Mouse (Mus musculus): ENCODE measurements around the gene Apold1. TPM values are rescaled to one million over a fixed set of nuclear protein-coding genes. Genes with fewer than 3 reads are reported as not detected.

Apold1 gene
- polyA plus RNA-seq, 1 experiment: 0.05 TPM

DNA sequence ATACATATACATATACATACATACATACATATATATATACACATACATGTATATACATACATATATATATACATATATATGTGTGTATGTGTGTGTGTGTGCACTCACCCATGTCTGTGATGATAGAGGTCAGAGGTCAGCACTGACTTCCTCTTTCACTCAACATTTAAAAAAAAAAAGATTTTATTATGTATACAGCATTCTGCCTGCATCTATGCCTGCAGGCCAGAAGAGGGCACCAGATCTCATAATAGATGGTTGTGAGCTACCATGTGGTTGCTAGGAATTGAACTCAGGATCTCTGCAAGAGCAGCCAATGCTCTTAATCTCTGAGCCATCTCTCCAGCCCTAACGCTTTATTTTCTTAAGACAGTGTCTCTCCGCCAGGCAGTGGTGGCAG lies 15.4 kb downstream of the Apold1 start:
- no peak for TF ChIP-seq CEBPB (IDR thresholded peaks at IDR 0.05; ENCODE audit: low read depth)
- TF ChIP-seq FOSL1 (IDR thresholded peaks at IDR 0.05; ENCODE audit: insufficient read depth, low read length, poor library complexity, severe bottlenecking): no peak
- TF ChIP-seq MYOD1 (IDR thresholded peaks at IDR 0.05; ENCODE audit: control insufficient read depth, insufficient read length, low read depth): no peak
- TF ChIP-seq CTCF (IDR thresholded peaks at IDR 0.05; ENCODE audit: control insufficient read depth, insufficient read depth, insufficient read length): no peak
- no peak for TF ChIP-seq MAX (IDR thresholded peaks at IDR 0.05)
- TF ChIP-seq MYOG (IDR thresholded peaks at IDR 0.05; ENCODE audit: control insufficient read depth, extremely low read depth, insufficient read length): no peak
- TF ChIP-seq USF1 (IDR thresholded peaks at IDR 0.05; ENCODE audit: low read depth): no peak
- Histone ChIP-seq H3K4me3 (ENCODE audit: insufficient read depth, poor library complexity, severe bottlenecking) (no peak overlapping the region), H3ac (ENCODE audit: control insufficient read depth, insufficient read length, low read depth) (no peak overlapping the region), H3K79me3 (ENCODE audit: low read depth) (no peaks in the 10 kb centered on the region), H3K36me3 (ENCODE audit: control insufficient read depth, insufficient read depth) (no peaks in the 10 kb centered on the region), H3K27me3 (ENCODE audit: control insufficient read depth, insufficient read depth, insufficient read length) (no peaks in the 10 kb centered on the region), H3K79me2 (ENCODE audit: control insufficient read depth, insufficient read depth) (no peaks in the 10 kb centered on the region)

DNA sequence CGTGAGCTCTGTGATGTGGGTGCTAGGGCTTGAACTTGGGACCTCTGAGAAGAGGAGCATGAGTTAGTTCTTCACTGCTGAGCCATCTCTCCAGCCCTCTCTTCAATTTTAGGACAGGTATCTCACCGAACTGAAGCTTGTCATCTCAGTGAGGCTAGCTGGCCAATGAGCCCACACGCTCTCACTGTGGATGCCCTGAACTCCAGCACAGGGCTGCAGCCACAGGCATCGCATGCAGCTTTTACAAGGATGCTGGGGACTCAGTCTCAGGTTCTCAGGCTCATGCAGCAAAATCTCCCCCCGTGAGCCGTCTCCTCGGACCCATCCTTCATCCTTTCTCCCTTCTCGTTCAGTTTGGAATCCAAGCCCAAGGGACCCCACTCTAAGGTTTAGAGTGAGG lies 16.6 kb downstream of the Apold1 start:
- Histone ChIP-seq H3K27me3 (ENCODE audit: control insufficient read depth, insufficient read depth, insufficient read length) (no peaks in the 10 kb centered on the region), H3K4me3 (ENCODE audit: insufficient read depth, poor library complexity, severe bottlenecking) (no peak overlapping the region), H3K79me3 (ENCODE audit: low read depth) (no peaks in the 10 kb centered on the region), H3ac (ENCODE audit: control insufficient read depth, insufficient read length, low read depth) (no peak overlapping the region), H3K36me3 (ENCODE audit: control insufficient read depth, insufficient read depth) (no peaks in the 10 kb centered on the region), H3K79me2 (ENCODE audit: control insufficient read depth, insufficient read depth) (no peaks in the 10 kb centered on the region)
- TF ChIP-seq FOSL1 (IDR thresholded peaks at IDR 0.05; ENCODE audit: insufficient read depth, low read length, poor library complexity, severe bottlenecking): no peak
- no peak for TF ChIP-seq CEBPB (IDR thresholded peaks at IDR 0.05; ENCODE audit: low read depth)
- TF ChIP-seq MYOD1 (IDR thresholded peaks at IDR 0.05; ENCODE audit: control insufficient read depth, insufficient read length, low read depth): no peak
- no peak for TF ChIP-seq USF1 (IDR thresholded peaks at IDR 0.05; ENCODE audit: low read depth)
- no peak for TF ChIP-seq CTCF (IDR thresholded peaks at IDR 0.05; ENCODE audit: control insufficient read depth, insufficient read depth, insufficient read length)
- TF ChIP-seq MAX (IDR thresholded peaks at IDR 0.05): no peak
- no peak for TF ChIP-seq MYOG (IDR thresholded peaks at IDR 0.05; ENCODE audit: control insufficient read depth, extremely low read depth, insufficient read length)

DNA sequence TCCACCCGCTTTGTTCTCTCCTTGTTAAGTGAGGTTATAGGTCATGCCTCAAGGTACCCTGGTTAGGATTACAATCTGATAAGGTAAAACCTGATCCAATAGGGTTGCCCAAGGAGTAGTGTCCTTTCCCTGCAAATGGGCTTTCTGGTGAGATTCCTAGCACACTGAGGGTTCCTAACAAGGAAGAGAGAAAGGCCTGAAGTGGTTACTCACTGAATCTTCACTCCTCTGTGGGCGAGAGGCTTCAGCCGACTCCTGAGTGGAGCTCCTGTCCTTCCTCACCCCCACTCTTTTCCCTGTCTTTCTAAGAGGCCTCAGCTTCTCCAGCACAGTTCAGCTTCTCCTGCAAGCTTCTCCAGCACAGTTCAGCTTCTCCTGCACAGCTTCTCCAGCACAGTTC lies 17.3 kb downstream of the Apold1 start:
- H3ac ChIP-seq (ENCODE audit: control insufficient read depth, insufficient read length, low read depth): peak overlapping the region; percentile 30
- TF ChIP-seq CTCF (IDR thresholded peaks at IDR 0.05; ENCODE audit: control insufficient read depth, insufficient read depth, insufficient read length) (no peak), MAX (IDR thresholded peaks at IDR 0.05) (no peak), USF1 (IDR thresholded peaks at IDR 0.05; ENCODE audit: low read depth) (no peak), MYOG (IDR thresholded peaks at IDR 0.05; ENCODE audit: control insufficient read depth, extremely low read depth, insufficient read length) (no peak), FOSL1 (IDR thresholded peaks at IDR 0.05; ENCODE audit: insufficient read depth, low read length, poor library complexity, severe bottlenecking) (no peak), MYOD1 (IDR thresholded peaks at IDR 0.05; ENCODE audit: control insufficient read depth, insufficient read length, low read depth) (no peak), CEBPB (IDR thresholded peaks at IDR 0.05; ENCODE audit: low read depth) (no peak)
- H3K27me3 ChIP-seq (ENCODE audit: control insufficient read depth, insufficient read depth, insufficient read length): no peaks in the 10 kb centered on the region
- no peaks in the 10 kb centered on the region for H3K79me3 ChIP-seq (ENCODE audit: low read depth)
- H3K4me3 ChIP-seq (ENCODE audit: insufficient read depth, poor library complexity, severe bottlenecking): no peak overlapping the region
- H3K79me2 ChIP-seq (ENCODE audit: control insufficient read depth, insufficient read depth): no peaks in the 10 kb centered on the region
- no peaks in the 10 kb centered on the region for H3K36me3 ChIP-seq (ENCODE audit: control insufficient read depth, insufficient read depth)

DNA sequence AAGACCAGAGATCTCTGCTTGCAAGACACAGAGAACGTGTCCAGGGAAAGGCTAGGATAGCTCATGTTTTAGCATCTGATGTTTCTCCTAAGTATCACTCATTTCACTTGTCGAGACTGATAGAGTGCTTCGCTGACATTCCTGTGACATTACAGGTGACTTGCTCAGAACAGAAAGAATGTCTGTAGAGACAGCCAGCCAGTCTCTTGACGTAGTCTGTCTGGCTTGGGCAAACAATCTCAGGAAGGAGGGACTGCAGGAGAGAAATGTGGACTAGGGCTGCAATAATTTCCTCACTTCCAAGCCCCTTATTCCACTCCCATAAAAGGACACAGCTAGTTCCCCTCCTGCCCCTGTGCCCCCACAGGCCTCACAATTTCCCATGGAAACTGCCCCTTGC lies 18.8 kb downstream of the Apold1 start:
- no peak overlapping the region for H3ac ChIP-seq (ENCODE audit: control insufficient read depth, insufficient read length, low read depth)
- no peaks in the 10 kb centered on the region for H3K79me3 ChIP-seq (ENCODE audit: low read depth)
- H3K36me3 ChIP-seq (ENCODE audit: control insufficient read depth, insufficient read depth): no peaks in the 10 kb centered on the region
- no peaks in the 10 kb centered on the region for H3K27me3 ChIP-seq (ENCODE audit: control insufficient read depth, insufficient read depth, insufficient read length)
- H3K4me3 ChIP-seq (ENCODE audit: insufficient read depth, poor library complexity, severe bottlenecking): no peak overlapping the region
- no peaks in the 10 kb centered on the region for H3K79me2 ChIP-seq (ENCODE audit: control insufficient read depth, insufficient read depth)
- TF ChIP-seq CTCF (IDR thresholded peaks at IDR 0.05; ENCODE audit: control insufficient read depth, insufficient read depth, insufficient read length) (no peak), FOSL1 (IDR thresholded peaks at IDR 0.05; ENCODE audit: insufficient read depth, low read length, poor library complexity, severe bottlenecking) (no peak), MYOD1 (IDR thresholded peaks at IDR 0.05; ENCODE audit: control insufficient read depth, insufficient read length, low read depth) (no peak), MYOG (IDR thresholded peaks at IDR 0.05; ENCODE audit: control insufficient read depth, extremely low read depth, insufficient read length) (no peak), CEBPB (IDR thresholded peaks at IDR 0.05; ENCODE audit: low read depth) (no peak), USF1 (IDR thresholded peaks at IDR 0.05; ENCODE audit: low read depth) (no peak), MAX (IDR thresholded peaks at IDR 0.05) (no peak)

DNA sequence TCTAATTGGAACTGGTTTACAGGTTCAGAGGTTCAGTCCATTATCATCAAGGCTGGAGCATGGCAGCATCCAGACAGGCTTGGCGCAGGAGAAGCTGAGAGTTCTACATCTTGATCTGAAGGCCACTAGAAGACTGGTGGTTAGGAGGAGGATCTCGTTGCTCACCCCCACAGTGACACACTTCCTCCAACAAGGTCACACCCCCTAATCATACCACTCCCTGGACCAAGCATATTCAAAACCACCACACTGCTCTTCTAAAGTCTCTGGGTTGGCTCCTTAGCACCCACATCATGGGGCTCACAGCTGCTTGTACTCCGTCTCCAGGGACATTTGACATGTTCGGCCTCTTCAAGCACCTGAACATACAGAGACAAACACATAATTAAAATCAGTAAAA lies 20.5 kb downstream of the Apold1 start:
- H3K4me3 ChIP-seq (ENCODE audit: insufficient read depth, poor library complexity, severe bottlenecking): no peak overlapping the region
- no peak overlapping the region for H3ac ChIP-seq (ENCODE audit: control insufficient read depth, insufficient read length, low read depth)
- H3K79me2 ChIP-seq (ENCODE audit: control insufficient read depth, insufficient read depth): no peaks in the 10 kb centered on the region
- H3K27me3 ChIP-seq (ENCODE audit: control insufficient read depth, insufficient read depth, insufficient read length): no peaks in the 10 kb centered on the region
- H3K79me3 ChIP-seq (ENCODE audit: low read depth): no peaks in the 10 kb centered on the region
- TF ChIP-seq CTCF (IDR thresholded peaks at IDR 0.05; ENCODE audit: control insufficient read depth, insufficient read depth, insufficient read length) (no peak), MAX (IDR thresholded peaks at IDR 0.05) (no peak), FOSL1 (IDR thresholded peaks at IDR 0.05; ENCODE audit: insufficient read depth, low read length, poor library complexity, severe bottlenecking) (no peak), MYOG (IDR thresholded peaks at IDR 0.05; ENCODE audit: control insufficient read depth, extremely low read depth, insufficient read length) (no peak), MYOD1 (IDR thresholded peaks at IDR 0.05; ENCODE audit: control insufficient read depth, insufficient read length, low read depth) (no peak), CEBPB (IDR thresholded peaks at IDR 0.05; ENCODE audit: low read depth) (no peak), USF1 (IDR thresholded peaks at IDR 0.05; ENCODE audit: low read depth) (no peak)
- H3K36me3 ChIP-seq (ENCODE audit: control insufficient read depth, insufficient read depth): no peaks in the 10 kb centered on the region

DNA sequence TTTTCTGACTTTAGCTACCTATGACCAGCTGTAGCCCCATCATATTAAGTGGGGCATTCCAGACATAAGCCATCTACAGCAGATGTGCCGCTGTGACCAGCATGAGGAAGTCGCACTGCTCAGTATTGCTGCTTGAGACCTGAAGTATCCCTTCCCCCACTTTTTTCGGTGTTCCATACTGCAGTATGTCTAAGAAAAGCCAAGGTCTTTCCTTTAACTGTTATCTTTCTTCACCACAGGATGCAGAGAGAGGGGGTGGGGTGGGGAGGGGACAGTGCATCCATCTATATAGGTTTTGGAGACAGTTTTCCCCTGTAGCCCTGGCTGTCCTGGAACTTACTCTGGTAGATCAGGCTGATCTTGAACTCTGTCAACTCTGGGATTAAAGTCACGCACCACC lies 24.9 kb downstream of the Apold1 start:
- Histone ChIP-seq H3ac (ENCODE audit: control insufficient read depth, insufficient read length, low read depth) (no peak overlapping the region), H3K4me3 (ENCODE audit: insufficient read depth, poor library complexity, severe bottlenecking) (no peak overlapping the region), H3K79me3 (ENCODE audit: low read depth) (no peaks in the 10 kb centered on the region), H3K27me3 (ENCODE audit: control insufficient read depth, insufficient read depth, insufficient read length) (no peaks in the 10 kb centered on the region), H3K36me3 (ENCODE audit: control insufficient read depth, insufficient read depth) (no peaks in the 10 kb centered on the region), H3K79me2 (ENCODE audit: control insufficient read depth, insufficient read depth) (peaks cover 1% of the 10 kb centered on the region)
- TF ChIP-seq MYOG (IDR thresholded peaks at IDR 0.05; ENCODE audit: control insufficient read depth, extremely low read depth, insufficient read length) (no peak), FOSL1 (IDR thresholded peaks at IDR 0.05; ENCODE audit: insufficient read depth, low read length, poor library complexity, severe bottlenecking) (no peak), USF1 (IDR thresholded peaks at IDR 0.05; ENCODE audit: low read depth) (no peak), MYOD1 (IDR thresholded peaks at IDR 0.05; ENCODE audit: control insufficient read depth, insufficient read length, low read depth) (no peak), CTCF (IDR thresholded peaks at IDR 0.05; ENCODE audit: control insufficient read depth, insufficient read depth, insufficient read length) (no peak), CEBPB (IDR thresholded peaks at IDR 0.05; ENCODE audit: low read depth) (no peak), MAX (IDR thresholded peaks at IDR 0.05) (no peak)

Measured in C2C12 (cell line).